Mouse (Mus musculus) E14TG2a.4 (cell line): Measurements from ENCODE around the gene Grhl3.
A peak's percentile ranks its signal among the peaks of the same experiment; 100 is the strongest.

Source experiments
- CTCF ChIP-seq: conservative IDR thresholded peaks from 2 replicates; pipeline ENCODE4 v1.5.1; 2014; ENCODE audit warnings: low read length
- NANOG ChIP-seq: IDR thresholded peaks from 2 replicates; pipeline ENCODE4 v1.6.1; 2014; ENCODE audit warnings: borderline replicate concordance, low read length, mixed read lengths
- POU5F1 ChIP-seq: IDR thresholded peaks from 2 replicates; pipeline ENCODE4 v1.6.1; 2014; ENCODE audit warnings: low read length, borderline replicate concordance

DNA sequence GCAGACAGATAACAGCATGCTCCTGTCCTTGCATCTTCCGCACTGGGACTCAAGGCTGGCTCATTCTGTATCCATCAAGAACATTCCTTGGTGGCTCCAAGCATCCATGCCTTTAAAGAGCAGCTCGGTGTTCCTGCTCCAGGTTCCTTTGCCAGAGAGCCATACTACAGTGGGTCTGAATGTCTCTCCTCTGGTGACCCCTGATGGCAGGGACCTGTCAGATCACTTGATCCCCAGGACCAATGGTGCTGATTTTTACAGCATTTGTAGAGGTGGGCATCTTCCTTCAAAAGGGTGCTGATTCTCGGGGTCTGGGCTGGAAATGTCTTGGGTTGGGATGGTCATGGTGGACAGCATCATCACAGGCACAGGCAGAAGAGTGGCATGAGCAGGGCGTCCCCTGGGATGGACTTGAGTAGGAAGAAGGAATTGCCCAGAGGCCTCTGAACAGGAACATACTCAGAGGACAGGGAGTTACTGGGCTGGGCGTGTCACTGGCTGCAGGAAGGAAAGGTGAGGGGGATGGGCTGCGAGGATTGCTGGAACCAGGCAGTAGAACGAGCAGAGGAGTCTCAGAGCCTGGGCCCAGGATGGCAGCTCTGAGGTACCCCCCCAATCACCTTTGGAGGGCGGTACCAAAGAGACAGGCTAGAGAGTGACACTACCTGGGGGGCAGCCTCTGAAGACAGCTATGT lies 18.3 kb upstream of the Grhl3 start:
- TF ChIP-seq CTCF (0 out of 2 replicates have a peak, but pooled peaks have one; percentile 8), POU5F1 (no peak), NANOG (no peak)
